Mouse (Mus musculus) fibroblast of lung, adult 2 months (primary cell): ENCODE measurements around the gene Gid8.

Experiments used
- DNase-seq: peaks from one replicate; pipeline ENCODE4 v3.0.0-alpha.2; 2011; ENCODE audit warnings: low read depth

The Gid8 gene

DNA sequence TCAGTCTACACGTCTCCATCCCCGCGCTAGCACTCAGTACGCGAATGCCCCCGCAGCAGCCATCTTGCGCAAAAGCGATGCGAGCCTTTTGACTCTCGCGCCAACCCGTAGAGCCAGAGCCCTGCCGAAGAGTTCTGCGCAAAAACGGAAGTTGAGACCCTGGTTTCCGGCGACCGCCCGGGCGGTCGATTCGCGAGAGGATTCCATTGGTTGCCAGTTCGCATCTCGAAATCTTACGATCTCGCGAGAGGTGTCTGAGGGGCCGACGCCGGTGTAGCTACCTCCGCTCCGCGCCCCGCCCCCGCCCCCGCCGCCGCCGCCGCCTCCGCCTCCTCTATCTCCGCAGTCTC is at the start of gene Gid8, which contains the start of gene Dido1:
Gid8 (plus strand) TSS at position 195 of the 350 bp plus-strand sequence.
Dido1 (minus strand) TSS at position 77 of the 350 bp plus-strand sequence.
- DNase-seq: peak; percentile 93

DNA sequence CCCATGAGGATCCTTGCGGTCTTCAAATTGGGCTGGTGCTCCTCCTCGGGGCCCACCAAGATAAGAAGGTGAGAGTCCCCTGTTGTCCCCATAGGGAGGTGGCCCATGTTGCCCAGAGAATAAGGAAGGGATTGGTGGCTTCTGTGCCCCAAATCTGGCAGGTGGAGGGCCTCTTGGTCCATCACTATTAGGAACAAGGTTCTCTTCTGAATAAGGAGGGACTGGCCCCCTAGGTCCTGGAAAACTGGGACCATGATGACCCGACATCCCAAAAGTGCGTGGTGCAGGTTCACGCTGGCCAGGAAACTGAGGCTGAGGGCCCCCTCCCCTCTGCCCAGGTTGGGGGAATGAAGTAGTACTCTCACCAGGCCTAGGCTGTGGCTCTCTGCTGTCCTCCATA is 49.4 kb upstream of the Gid8 start:
- no peak for DNase-seq

DNA sequence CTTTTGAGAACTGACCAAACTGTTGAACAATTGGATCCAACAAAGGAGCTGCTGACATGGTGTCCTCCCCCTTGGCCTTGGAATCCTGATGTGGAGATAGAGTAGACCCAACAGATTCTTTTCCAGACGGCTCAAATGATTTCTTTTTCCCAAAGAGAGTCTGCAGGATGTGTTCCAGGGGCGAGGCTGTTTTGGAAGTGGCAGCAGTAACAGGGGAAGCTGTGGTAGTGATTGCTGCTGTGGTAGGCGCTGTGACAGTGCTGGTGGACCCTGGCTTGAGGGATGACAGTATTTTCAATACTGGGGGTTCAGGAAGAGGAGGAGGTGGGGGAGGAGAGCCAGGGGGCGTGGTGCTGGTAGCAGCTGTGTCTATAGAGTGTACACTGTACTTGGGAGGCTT is 47.9 kb upstream of the Gid8 start:
- DNase-seq: no peak

DNA sequence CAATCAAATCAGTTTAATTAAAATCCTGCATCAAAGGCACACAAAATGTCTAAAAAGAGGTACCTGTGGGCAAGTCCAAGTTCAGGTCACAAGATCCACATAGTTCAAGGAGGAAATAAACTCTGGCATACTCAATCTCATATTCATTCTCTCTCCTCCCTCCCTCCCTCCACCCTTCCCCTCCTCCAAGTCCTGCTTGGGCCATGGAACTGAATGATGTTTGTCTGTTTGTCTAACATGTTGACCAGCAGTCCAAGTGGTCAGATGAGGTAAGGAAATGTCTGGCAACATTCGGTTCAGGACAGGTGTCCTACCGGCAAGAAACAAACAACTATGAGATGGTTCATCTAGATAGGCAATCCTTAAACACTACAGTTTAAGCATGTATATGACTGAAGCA is 33.2 kb upstream of the Gid8 start:
- DNase-seq: no peak

DNA sequence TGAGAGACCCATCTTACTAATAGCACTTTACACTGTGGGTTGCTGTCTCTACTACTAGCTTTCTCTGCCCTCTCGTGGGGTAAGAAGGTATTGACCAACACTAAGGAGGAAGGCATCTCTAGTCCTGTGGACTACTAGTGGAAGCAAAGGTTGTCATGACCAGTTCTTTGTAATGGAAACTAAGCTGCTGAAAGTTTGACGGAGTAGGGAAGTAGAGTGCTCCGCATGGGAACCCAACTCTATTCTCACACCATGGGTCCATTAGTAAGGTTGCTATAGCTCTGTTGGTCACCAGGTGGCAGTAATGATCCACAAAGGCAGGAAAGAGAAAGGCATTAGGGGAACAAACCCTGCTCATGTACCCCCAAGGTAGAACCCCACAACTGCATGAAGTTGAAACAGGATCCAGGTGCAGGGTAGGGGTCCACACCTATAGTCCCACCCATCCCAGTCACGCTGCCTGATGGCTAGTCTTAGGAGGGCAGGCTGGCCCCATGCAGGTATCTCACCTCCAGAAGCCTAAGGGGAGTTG is 31.2 kb upstream of the Gid8 start:
- no peak for DNase-seq

DNA sequence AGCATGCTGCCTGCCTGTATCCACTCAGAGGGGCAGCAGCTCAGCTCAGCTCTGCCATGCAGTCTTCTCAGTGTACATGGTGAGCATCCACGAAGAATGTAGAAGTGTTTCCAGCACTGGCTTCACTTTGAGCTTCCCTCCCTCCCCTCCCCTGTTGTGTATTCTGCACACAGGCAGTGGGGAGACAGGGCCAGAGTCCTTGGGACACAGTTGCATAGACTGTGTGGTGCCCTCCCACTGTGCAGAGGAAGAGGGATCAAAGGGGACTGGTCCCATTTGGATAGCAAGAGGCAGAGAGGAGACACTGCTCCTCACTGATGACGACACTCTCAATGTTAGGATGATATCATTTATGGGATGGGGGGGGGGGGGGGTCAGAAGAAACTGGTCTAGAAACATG is 28.7 kb upstream of the Gid8 start:
- no peak for DNase-seq

DNA sequence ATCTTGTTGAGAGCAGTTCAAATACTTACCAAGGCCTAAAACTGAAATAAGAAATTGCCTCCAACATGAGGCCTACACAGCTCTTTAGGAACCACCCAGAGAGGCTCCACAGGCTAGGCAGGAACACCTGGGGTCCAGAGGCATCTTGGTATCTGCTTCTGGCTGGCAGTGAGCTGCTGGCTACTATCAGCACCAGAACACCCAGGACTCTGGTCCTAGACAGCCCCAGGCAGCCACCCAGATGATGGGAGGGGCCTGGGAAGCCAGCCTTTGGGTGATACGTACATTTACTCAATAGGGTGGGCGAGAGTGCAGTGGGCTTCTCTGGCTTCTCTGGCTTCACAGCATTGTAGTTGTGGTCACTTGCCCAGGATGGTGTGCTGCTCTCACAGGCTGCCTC is 26.4 kb upstream of the Gid8 start:
- no peak for DNase-seq

DNA sequence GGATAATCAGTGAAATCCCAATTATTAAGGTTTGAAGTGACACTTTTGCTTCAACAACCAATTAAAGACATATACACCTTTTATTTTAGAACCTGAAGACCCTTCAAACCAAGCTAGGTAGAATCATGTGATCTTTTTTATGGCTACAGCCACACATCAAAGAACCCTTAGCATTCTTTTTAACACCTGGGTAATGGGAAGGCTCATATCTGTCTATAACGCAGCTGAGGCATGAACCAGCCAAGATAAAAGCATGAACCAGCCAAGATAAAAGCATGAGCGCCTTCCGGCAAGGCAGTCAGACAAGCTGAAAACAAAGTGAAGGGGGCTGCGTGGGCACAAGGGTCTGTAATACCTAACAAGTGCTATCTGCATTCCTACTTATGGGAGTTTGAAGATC is 25.9 kb upstream of the Gid8 start:
- no peak for DNase-seq

DNA sequence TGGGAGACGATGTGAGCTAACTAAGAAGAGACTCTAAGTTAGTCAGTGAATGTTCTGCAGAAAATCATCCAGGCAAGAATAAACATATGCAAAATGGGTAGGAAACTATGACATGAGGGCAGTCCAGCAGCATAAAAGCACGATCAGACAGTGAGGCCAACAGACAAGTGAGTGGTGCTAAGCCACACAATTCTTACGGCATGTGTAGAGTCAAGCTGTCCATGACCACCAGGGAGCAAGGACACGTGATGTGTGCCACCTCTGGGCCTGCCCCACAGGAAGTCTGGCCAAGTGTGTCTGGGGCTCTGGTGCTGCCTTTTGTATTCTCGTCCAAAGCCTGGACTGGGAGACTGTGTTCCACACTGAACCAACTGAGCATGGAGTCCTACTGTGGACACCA is 20.1 kb upstream of the Gid8 start:
- no peak for DNase-seq

DNA sequence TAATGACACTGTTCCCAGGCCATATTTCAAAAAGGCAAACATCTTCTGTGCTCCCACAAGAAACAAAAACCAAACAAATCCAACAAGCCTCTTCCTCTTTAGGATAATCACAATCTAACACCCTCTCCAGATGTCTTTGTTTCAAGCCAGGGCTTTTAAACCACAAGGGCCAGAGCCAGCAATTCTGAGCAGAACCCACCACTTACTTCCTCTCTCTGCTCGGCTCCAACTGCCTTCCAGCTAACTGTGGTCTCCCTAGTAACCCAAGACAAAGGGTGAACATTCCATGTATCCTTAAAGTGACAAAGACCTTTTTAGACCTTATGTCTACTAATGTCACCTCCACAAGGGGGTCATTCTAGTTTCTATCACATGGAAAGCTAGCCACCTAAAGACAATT is 17.3 kb upstream of the Gid8 start:
- DNase-seq: no peak

DNA sequence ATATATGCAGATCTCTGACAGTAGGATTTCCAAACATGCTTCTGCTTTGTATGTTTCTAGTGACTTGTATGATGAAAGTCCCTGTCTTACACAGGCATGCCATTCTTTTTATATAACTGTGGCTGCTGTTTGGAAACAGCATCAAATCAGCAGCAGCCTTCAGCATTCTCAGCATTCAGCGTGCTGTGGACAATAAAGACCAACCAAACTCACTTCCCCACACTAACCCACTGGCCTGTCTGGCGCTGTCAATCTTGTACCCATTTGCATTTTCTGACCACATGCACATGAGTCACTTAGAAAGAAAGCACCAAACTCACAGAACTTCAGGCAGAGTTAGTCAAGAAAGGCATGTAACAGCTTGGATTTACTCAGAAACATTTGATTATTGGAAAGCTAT is 14.7 kb upstream of the Gid8 start:
- no peak for DNase-seq

DNA sequence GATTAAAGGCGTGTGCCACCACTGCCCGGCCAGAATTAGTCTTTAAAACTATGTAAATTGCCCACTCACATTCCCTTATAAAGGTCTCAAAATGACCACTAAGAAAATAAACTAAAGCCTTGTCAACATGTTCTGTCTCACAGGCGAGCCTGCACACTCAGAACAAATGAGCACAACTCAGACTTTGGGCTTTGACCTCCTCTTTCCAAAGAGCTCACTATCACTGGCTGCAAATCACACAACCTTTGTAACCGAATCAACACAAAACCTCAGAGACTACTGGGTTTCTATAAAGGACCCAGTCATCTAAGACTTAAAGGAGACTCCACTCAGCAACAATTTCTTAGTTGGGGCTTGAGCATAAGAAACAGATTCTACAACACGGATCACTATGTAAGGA is 9.5 kb upstream of the Gid8 start:
- no peak for DNase-seq

DNA sequence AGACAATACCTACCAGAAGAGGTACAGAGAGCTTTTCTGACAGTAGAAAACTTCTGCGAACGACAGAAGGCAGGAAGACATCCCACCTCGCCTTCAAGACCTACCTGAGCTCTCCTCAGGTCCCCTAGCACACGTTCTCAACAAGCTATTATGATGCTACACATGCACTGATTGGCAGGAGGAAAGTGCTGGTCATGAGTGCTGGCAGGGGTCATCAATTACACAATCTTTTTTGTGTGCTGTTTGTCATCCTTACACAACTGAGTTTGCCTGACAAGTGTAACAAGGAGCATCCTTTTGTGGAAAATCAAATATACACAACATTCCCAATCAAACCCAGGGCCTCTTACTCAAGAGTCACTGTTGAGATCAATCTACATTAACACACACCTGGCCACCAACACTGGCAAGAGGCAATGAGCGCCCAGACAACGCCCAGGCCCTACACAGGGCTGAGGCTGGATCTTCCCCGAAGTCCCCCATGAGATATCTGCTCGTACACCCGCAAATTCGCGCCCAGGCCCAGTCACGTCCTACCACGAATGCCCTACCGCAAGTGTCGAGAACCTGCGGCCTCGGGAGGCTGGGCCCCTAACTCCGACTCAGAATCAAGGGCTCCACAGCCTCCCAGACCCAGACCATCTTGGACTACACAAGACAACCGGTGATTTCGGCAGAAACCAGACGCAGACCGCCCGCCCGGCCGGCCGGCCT is 8.7 kb upstream of the Gid8 start:
- no peak for DNase-seq

DNA sequence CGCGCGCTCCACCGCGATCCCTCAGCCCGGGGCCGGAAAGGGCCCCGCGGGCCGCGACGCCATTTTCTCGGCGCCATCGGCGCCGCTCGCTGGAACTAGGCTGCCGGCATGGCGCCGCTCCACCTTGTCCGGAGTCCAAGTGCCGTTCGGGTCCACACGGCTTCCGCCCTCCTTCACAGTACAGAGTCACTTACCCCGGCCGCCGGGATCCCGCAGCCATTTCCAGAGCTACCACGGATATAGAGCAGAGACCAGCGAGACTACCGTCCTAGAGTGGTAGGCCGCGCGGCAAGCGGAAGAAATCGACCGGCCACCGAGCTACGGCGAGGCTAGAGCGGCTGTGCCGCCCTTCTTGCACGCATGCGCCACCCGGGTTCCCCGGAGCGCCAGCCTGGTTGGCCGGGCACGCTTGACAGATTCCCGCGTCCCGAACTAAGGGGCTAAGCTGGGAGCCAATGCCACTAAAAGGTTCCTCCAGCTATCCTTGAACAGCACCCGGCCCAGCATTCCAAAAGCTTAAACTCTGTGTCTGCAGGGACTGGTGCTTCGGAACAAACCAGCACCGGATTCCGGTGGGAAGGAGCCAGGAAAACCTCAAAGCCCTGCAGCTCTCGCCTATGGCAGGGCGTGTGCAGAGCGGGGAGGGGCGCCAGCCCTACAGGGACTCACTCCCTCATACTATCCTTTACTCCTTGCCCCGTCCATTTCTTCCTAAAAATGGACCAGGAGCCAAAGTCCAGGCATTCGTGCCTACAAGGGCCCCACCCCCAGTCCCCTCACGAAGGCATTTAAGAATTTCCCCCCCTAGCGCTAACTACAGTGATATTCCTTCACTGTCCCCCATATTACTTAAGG is 7.9 kb upstream of the Gid8 start:
- peak; percentile 67 for DNase-seq

DNA sequence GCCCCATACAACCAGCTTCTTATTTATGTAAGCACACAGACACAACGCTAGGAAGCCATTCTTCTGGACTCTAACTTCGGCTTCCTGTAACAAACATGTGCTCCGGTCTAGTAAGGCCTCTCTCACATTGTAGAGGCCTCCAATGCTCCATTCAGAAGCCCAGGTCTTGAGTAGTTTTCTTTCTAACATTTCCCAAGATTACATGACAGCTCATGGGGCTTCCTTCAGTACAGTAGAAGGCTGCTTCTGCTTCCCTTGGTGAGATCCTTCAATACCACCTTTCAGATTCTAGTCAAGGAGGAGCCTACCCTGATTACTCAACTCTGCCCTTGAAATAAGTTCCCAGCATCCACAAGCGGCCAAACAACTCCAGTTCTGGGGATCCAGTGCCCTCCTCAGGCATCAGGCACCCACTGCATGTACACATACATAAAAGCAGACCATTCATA is 7.2 kb upstream of the Gid8 start:
- DNase-seq: no peak

DNA sequence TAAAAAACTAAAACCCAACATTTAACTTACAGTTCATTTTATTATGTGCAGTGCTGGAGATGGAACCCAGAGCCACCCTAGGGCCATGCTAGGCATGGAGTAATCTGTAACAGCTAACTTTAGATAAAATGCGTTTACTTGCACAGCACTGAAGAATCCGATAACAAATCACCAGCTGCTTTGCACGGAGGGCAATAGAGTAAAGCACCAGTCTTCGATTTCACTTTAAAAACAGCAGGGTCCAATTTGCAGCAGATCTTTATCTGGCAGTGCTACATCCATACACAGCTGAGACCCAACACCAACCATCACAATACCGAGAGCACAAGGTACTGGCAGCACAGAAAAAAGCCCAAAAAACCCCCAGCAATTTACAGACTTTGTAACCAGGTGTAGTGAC is 6.7 kb upstream of the Gid8 start:
- DNase-seq: no peak

DNA sequence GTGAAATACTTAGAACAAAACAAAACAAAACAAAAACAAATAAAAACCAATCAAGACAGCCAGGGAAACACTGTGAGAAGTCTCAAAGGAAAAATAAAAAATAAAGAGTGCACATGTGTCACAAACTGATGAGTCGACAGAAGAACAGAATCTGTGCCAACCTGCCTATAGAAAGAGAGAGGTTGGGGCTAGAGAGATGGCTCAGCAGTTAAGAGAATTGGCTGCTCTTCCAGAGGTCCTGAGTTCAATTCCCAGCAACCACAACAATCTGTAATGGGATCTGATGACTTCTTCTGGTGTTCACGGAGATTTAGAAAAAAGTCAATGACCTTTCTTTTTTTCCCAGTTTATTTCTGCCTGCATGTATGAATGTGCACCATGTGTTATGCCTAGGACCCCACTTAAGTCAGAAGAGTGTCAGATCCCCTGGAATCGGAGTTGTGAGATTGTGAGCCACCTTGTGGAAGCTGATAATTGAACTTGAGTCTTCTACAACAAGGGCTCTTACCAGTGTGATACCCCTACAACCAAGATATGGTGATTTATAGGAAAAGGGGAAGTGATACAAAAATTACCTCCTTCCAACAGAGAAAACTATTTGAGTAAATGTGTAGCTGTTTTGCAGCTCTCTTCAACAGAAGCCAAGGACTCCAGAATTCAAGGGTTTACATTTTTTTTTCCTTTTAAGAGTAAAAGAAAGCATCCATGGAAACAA is 6.1 kb upstream of the Gid8 start:
- no peak for DNase-seq

DNA sequence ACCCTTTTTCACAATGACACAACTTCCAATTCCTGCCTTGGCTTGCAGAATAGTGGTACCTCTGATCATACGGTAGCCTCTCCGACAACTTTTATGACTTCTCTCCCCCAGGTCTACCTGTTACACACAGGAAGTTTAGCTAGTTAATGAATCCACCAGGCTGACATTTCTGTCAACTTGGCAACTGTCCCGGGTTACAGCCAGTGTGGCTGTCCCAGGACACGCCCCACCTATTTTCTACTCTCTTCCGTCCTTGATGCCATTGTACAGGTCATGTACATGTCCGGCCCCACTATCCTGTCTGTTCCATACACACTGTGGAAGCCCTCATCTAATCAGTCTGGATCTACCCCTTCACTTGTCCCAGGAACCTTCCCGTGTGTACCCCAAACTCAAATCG is 5.3 kb upstream of the Gid8 start:
- no peak for DNase-seq

DNA sequence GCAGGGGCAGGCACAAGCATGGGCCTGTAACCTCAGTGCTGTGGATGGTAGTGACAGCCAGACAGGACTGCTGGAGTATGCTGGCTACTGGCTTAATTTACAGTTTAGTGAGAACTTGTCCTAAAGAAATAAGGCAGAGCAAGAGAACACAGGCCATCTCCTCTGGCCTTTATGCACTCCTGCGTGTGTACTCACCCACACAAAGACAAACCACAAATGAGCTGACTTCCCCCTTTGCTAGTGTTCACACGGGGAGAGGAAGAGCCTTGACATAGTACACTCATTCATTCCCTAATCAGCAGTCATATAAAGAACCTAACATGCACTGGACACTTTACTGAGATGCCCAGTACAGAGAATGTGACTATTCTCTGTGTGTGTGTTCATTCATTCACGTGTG is 4.9 kb upstream of the Gid8 start:
- no peak for DNase-seq

DNA sequence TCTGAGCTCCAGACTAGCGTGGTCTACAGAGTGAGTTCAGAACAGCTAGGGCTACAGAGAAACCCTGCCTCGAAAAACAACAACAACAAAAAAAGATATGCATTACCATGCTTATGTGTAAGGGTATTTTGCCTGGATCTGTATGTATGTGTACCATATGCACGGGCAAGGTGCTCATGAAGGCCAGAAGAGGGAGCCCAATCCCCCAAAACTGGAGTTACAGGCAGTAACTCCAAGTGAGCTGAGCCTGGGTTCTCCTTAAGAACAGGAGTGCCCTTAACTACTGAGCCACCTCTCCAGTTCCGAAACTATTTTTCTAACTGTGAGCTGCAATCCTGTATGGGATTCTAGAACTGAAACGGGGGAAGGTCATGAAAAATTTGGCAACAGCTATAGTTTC is 3.9 kb upstream of the Gid8 start:
- no peak for DNase-seq

DNA sequence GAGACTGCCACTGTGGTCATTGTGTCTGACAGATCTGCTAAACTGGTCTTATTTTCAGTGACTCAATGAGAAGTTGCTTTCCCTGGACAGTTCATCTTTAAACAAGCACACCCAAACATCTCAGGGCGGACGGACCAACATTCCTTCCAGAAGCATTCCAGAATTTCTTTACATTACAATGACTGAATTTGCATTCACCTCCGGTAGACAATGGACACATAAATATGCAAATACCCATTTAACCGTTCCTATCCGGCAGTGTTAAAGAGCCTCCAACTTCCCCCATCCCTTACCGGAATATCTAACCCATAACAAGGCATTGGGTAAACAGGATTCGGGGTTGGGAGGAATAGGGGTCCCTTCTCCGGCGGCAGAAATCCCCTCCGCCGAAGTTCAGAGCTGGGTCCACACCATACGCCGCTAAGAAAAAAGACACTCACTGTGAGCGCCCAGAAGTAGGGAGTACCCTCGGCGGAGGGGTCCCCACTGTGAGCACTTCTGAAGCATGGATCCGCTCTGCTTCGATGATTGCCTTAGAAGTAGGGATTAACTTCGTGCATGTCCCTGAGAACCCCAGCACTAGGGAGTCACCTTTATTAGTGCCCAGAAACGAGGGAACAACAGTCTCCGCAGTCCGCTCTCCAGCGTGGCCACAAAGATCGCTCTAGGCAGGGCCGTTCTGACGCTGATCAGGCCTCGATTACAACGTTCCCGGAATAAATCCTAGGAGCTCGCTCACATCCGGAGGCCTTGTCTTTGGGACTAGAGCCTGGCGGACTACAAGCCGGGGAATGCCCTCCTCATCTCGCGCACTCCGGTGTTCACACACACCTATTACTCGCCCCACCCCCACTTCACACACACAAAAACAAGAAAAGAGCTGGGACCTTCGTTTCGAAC is 644 bp upstream of the Gid8 start:
- DNase-seq: no peak
